Mouse (Mus musculus) retina, embryonic 14.5 days (tissue): ENCODE results near the gene Tigd3.

ENCODE experiments used
- DNase-seq: peaks from one replicate; pipeline ENCODE4 v3.0.0-alpha.2; 2015; ENCODE audit warnings: low spot score

Gene Tigd3

DNA sequence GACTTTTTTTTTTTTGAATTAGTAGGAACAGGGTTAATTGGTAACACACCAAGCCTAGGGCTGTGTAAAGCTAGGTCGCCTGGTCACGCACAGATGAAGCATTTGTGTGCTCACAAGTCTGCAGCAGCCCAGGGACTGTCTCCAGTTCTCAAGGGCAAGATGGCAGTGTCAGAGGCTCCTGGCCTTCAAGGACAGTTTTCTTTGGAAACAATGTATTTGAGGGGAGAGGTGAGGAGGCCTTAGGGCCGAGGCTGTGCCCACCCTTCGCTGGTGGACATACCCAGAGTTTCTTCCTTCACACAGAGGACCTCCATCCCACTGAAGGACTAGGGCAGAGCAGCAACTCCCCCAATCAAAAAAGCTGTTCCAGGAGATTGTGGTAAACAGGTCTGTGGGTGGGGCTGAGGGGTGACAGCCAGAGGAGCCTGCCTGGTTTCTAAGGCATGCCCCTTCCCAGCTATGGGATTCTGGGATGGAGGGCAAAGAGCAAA, 46.6 kb downstream of the Tigd3 start:
- DNase-seq = no peak

DNA sequence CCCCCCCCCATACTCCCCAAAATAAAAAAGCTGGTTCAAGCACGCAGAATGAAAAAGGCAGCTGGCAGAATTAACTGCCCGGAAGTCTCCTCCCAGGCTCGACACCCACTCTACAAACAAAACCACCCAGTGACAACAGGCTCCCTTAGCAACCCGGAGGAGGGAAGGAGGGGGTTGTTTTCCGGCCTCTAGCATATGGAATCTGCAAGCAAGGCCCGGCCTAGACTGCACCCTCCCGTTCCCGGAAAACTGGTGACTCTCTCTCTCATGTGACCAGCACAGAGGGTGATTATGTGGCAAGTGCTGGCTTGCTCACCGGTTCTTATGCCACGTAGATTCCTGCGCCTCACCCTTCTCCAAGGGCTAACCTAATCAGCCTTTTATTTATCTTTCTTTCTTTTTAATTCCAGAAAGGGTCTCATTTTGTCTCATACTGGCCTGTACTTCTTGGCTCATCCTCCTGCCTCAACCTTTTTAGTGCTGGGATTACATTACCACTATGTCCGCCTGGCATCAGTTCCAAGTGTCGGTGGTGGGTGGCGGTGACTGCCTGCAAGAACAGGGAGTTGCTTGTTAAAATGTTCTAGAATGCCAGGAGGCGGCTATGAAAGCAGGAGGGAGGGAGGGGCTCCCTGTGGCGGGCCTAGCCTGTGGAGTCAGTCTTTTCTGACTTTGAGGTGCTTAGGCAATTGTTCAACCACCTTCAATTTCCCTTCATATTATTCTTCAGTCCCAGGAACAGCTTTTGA, 47.2 kb downstream of the Tigd3 start:
- DNase-seq = peak; percentile 88

DNA sequence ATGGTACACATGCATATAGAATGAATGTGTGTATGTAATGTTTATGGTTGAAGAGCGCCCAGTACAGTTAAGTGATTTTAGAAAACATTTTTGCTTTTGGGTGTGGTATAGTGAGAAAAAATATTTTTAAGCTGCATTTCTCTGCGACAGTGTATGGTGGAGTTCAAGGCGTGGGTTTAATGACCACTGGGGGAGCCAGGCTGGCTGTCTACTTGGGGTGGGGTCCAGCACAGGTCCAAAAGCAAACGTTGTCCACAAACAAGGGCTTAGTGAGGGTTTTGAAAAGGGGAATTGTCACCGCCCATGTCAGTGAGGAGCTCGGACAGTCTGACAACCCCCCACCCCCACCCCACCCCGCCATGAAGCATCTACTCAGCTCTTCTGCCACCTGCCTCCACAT, 47.8 kb downstream of the Tigd3 start:
- DNase-seq = no peak

DNA sequence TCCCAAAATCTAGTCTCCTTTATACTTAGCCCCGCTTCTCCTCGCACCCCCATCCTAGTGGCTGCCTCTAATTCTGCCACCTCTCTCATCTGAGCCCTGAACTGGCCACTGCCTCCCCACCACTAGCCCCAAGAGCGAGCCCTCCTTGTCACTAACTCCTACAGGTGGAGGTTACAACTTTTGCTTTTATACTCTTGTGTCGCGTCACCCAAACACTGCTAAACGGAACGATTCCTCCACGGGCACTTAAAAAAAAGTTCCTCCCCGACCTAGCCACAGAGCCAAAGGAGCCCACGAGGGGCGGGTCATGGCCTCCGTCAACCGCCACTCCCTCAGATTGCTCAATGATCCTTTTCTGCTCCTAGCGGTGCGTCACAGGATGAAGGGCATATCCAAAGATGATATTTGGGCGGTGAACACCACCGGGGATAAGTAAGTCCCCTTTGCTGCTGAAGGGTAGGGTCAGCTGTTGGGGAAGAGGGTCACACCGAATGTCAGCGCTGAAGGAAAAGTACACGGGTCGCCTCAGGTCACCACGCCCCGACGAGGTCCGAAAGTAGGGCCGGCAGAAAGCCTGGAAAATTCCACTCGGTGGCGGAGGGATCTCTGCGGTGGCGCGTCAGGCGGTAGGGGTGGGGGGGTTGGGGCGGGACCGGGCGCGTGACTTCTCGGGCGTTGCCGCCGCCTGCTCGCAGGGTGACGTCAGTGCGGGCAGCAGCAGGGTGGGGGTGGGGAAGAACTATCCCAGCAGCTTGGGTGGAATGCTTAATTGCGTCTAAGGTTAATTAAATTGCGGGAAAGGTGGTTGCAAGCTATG, 48.4 kb downstream of the Tigd3 start:
- peak; percentile 95 for DNase-seq

DNA sequence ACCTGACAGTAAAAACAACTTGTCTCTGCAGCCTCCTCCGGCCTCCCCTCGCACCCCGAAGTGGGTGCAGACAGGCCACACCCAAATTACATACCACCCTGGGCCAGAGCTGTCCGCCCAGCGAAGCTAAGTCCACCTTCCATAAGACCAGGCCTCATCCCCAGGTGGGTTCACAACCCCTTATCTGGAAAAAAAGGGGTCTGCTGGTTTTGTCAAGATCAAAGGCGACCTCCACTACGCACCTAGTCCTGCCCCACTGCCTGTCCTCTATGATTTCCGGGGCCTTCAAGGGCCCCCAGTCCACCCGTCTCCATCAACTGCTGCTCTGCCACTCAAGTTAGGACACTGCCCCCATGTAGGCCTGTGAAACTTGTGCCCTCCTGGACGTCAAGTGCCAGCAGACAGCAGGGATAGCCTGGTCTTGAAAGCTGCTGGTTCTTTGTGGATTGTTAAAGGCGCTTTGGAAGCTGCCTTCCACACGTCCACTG, 49.1 kb downstream of the Tigd3 start:
- no peak for DNase-seq

DNA sequence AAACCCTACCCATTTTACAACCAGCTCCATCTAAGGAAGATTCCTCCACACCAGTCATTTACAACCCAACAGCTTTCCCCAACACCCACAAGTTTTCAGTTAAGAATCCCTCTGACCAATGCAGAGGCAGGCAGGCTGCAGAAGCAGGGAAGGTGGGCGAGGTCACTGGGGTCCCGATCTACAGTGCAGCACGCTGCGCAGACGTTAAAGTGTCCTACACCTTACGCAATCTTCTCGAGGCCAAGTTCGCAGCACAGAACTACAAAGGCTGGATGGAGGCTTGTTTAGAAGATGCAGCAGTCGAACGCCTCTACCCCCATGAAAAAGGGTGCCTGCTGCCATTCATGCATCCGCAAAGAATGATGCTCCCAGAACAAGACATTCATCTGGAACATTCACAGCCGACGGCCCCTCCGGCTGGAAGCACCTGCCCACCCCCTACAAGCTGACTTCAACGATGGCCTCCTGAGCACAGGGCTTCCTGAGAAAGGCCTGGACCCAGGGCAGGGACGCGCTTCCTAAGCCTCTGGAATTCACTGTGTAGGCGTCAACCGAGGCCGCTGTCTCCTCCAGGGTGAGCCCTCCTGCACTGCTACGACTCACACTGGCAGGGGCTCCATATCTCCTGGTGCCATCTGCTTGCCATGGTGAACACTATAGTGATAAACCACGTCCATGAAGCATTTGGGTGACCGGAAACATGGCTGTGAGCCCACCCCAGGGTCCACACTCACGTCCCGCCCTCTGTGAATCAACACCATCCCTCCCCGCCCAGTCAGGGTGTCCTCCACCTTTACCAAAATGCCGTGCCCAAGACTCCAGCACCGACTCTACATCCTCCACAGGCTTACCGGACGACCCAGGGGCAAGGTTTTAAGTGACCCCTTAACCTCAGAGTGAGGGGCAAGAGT, 49.9 kb downstream of the Tigd3 start:
- no peak for DNase-seq

DNA sequence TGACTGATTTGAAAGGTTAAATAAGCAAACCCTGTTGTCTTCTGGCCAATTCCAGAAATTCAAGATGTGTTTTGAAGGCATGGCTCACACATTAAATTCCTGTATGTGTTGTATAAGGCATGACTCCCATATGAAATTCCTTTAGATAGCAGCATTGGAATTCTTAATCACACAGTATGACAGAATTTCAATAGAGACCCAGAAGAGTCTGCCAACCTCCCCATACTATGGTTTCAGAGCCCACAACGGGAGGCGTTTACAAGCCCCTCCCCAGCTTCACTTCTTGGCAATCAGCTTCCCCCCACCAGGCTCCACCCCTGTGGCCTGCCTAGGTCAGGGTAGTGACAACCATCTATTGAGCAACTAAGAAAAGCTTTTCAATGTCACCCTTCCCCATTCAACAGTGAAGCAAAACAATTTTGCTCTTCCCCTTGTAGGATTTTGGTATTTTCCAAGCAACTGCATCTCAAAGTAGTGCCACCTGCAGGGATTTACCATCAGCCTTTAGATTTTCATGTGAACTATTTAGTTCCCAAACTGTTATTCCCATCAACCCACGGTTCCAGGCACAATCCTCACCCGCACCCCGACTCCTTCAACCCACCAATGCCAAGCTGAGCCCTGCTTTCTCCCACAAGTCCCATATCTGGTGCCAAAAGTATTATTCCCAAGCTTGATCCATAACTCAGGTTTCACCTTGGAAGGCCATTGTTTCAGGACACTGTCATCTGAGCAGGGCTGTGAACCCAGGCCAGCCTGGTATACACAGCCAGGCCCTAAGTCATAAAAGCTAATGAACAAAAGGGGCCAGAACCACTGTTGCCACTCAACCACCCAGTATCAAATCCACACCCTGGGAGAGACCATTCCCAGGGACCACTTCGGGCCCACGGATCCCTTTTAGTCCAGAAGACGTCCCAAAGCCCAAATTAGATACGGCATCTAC, 50.9 kb downstream of the Tigd3 start:
- DNase-seq = no peak

DNA sequence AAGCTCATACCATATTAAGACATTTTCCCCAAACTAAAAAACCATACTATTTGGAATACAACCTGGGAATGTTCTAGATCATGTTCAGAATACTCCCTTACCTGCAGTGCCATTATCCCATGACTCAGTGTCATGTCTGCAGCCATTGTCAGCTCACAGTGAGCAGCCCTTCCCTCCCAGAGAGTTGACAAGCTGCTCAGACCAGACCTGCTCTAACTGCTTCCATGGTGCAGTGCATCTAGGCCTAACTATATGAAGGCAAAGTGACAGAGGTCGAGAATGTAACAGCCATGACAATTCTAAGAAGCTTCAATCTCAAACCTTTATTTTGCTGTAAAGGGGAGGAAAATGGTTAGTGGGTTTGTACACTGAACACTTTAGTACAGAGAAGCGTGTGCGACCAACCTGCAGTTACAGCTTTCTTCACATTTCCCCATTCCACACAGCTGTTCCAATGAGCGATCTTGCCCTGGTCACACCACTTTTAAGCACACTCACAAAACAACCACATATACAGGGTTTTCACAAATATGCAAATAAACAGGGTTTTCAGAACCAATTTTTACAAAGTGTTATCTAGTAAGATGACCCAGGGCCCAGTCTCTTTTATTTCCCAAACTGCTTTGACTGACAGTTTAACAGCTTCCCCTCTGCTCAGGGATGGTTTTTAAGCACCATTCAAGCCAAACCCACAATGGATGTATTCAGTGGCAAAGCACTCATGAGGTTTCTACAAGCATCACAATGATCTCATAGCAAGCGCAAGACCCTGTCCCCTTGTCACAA, 51.8 kb downstream of the Tigd3 start:
- DNase-seq = no peak

DNA sequence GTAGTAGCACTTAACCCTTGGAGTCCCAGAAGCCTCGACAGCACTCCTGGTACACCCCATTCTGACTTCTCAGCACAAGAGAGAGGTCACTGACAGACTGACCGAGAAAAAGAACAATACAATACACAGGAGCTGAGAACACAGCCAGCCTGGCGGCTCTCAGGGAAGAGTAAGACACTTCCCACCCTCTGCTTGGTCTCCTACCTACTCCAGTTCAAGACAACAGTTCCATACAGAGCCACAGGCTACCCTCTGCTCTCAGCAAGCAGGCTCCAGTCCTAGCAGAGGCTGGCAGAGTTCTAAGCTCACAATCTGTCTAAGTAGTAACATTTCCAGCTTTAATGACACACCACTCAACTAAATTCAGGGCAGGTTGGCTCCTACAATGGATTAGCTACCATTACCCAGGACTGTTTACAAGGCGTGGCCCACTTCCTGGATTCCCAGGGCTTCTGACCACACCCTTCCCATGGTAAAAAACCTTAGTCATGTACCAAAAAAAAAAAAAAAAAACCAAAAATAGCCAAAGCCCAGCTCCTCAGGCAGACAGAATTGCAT, 52.5 kb downstream of the Tigd3 start:
- no peak for DNase-seq
